Mouse (Mus musculus) gastrocnemius, postnatal 25 days (tissue): ENCODE results near the gene Apoa1. TPM values are rescaled to one million over a fixed set of nuclear protein-coding genes. Genes with fewer than 3 reads are reported as not detected.

Experiments
- DNase-seq: peaks from one replicate; pipeline ENCODE4 v3.0.0; 2022
- total RNA-seq, 2 experiments: library from RNA; stranded (reverse); gene quantifications; 1 replicate in 1 of 2; 2 replicates in 1 of 2; pipeline ENCODE4 v1.2.3; 2021

The Apoa1 gene
- total RNA-seq, 2 experiments from 2014 or later, result not detected

GRCm38 (mm10) chr9:46257546-46257945 lies 29.2 kb downstream of the Apoa1 start:
- DNase-seq, result no peak

- no peak for DNase-seq
These were observed 30.7 kb downstream of the Apoa1 start for GRCm38 (mm10) chr9:46259111-46259510.

DNA sequence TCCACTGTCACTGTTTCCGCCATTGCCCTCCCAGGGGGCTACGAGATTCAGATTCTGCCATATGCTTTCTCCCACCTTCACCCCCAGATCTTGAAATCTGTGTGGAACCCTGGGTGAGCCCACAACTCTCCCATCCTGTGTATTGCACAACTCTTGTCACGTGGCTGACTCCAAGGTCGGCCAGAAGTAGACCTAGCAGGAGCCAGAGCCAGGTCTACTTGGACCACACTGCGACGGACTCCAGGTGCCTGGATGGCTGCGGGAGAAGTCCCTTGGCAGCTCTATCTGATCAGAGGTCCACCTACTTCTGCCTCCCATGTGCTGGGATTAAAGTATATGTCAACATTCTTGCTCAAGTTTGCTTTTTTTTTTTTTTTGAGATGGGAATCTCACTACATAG lies 32.8 kb downstream of the Apoa1 start:
- DNase-seq, result no peak

- DNase-seq, result no peak
These were observed 40.0 kb downstream of the Apoa1 start, which contains the start of gene Apoa5 for GRCm38 (mm10) chr9:46268343-46268873. Apoa5 (plus strand) TSS chr9:46268633.

- DNase-seq, result no peak
These were observed 40.7 kb downstream of the Apoa1 start for GRCm38 (mm10) chr9:46269125-46269524.

DNA sequence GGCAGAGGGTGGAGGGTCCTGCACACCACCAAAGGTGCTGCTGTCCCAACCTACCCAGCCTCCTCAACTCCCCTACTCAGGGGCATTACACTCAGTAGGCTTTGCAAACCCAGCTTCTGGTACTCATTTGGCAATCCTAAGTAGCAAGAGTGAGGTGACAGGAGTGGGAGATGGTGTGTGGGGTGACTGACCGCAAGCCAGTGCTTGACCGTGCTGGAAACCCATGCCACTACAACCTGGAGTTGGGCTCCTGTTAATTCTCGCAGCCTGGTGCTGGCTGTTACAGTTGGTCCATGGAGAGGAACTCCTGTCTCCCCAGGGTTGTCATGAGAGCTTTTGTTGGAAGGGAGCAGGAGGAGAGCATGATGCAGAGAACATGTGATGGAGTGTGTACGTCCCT lies 42.4 kb downstream of the Apoa1 start:
- DNase-seq, result no peak

GRCm38 (mm10) chr9:46272070-46272469 lies 43.7 kb downstream of the Apoa1 start:
- DNase-seq, result no peak

DNA sequence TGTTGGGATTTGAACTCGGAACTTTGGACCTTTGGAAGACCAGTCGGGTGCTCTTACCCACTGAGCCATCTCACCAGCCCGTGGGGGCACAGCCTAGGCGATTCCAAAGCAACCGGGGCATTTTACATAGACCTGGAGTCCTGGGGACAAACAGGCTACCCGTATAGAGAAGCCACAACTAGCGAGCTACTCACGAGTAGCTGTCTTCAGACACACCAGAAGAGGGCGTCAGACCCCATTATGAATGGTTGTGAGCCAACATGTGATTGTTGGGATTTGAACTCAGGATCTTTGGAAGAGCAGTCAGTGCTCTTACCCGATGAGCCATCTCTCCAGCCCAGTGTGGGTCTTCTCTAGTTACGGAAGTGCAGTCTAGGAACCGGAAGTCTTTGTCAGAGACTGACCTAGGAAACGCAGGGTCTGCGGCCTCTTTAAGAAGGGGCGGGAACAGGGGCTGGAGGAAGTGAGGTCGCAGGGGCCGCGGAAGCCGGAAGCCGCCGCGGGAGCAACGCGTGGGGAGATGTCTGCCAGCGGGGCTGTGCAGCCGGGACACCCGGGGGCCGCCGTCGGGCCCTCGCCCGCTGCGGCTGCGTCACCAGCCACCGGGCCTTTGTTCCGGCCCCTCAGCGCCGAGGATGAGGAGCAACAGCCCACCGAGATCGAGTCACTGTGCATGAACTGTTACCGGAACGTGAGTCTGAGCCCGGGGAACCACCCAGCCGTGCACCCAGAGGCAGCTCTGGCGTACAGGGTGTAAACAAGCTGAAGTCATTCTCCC lies 44.5 kb downstream of the Apoa1 start, which contains the start of gene Zpr1:
Gene Zpr1 (plus strand): TSS at position 388 of the 778 bp plus-strand sequence.
- peak; percentile 88 for DNase-seq

DNA sequence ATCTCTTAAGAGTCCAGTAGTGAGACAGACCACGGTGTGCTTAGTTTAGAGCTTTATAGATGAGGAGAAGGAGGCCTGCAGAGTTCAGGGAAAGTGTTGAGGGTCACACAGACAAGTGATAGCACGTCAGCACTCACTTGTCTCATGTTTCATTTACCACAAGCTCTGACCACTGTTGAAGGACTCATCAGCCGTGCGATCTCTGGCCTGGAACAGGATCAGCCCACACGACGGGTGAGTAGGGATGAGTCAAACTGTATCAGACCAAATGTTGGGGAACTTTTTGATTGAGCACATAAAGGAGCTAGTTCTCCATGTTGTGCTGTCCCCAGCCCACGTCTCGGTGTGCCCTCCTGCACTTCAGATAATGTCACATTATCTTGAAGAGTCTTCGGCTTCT lies 46.1 kb downstream of the Apoa1 start:
- no peak for DNase-seq

Other genes starting within 250 kb of the Apoa1 start
- 10 to 100 TPM; 27.8 to 32.2 TPM for gene Pafah1b2, start 215.9 kb upstream of the Apoa1 start, total RNA-seq
- 10 to 100 TPM; 34.7 to 38.9 TPM for gene Sik3, start 215.8 kb upstream of the Apoa1 start, total RNA-seq
- 1 to 10 TPM in 1 of 2 experiments, not detected in 1; 1.4 TPM for gene Apoc3, start 7.1 kb downstream of the Apoa1 start, total RNA-seq
- gene Apoa4, start 12.1 kb downstream of the Apoa1 start, total RNA-seq, result not detected
- not detected for gene Apoa5, start 40.1 kb downstream of the Apoa1 start, total RNA-seq
- gene Zpr1, start 44.5 kb downstream of the Apoa1 start, total RNA-seq, result 10 to 100 TPM; 18.9 to 26.3 TPM
- 1 to 10 TPM; 5.6 to 8.4 TPM for gene Bud13, start 54.4 kb downstream of the Apoa1 start, total RNA-seq
- gene 4931429L15Rik, start 91.4 kb downstream of the Apoa1 start, total RNA-seq, result not detected